Mouse (Mus musculus) regulatory T cell (primary cell): ENCODE data around the gene Fbxo39.

ENCODE experiments used
- in situ Hi-C: fragments of 300-600 bp; cut with MboI, MseI; formaldehyde crosslinking; loops from one replicate; pipeline ENCODE4 v1.15.1; 2025; ENCODE audit warnings: high pct_unique_total_duplicates

The Fbxo39 gene

GRCm38 (mm10) chr11:72363523-72364240 is 49.4 kb downstream of the Fbxo39 start:
- in situ Hi-C loops = loop anchor here (5.0 kb wide), 1 partner anchor 59 kb away; no protein-coding TSS in a partner anchor

DNA sequence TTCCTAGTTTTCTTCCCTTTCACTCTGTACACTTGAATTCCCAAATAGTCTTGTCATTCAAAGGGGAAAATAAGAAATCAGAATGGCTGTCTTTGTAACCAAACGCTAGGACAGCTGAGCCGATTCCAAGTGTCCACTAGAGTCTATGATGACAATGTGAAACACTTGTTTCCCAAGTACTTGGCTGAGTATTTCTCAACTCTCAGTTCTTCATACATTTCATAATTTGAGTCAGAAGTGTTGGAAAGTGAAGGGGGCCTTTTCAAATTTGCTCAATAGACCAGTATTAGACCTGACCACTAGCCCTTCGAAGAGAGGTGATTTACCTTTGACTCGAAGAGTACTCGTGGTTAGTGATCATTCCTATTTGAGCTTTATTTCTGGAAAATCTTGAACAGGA is 50.3 kb downstream of the Fbxo39 start:
- in situ Hi-C loops = loop anchor here (5.0 kb wide), 1 partner anchor 58 kb away; no protein-coding TSS in a partner anchor

DNA sequence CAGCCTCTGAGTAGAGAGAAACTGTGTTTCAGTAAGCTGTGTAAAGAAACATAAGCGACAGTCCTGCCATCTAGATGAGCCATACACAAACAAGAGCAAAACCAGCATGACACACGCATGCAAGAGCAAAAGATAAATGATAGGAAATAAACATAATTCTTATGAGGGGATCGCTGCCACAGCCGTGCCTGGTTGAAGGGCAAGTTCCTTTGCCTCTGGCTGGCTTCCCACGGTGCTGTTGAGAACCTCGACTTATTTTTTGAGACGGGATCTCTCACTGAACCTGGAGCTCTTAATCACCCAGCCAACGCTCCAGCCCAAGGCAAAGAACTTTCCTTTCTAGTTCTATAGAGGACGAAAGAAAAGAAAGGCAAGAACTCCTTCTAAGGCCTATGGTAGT is 51.9 kb downstream of the Fbxo39 start:
- in situ Hi-C loops = no loop called here

- in situ Hi-C loops = no loop called here
These were observed 53.9 kb downstream of the Fbxo39 start for GRCm38 (mm10) chr11:72367934-72368674.
